Mouse (Mus musculus) heart, postnatal 36 days (tissue): Measurements from ENCODE around the gene Ppp1r1a. TPM values are rescaled to one million over a fixed set of nuclear protein-coding genes. Genes with fewer than 3 reads are reported as not detected.

Source experiments
- DNase-seq, 2 experiments: peaks; one replicate each; pipeline ENCODE4 v3.0.0; 2021 to 2022
- intact Hi-C: fragments of 180-260 bp; cut with DNase I; formaldehyde crosslinking; loops from one replicate; pipeline ENCODE4 v1.15.1; 2025
- total RNA-seq, 2 experiments: library from RNA; stranded (reverse); gene quantifications; 2 replicates each; pipeline ENCODE4 v1.2.3; 2021

The Ppp1r1a gene
- total RNA-seq = 10 to 100 TPM in 1 of 2 experiments, 1 to 10 TPM in 1; 9.4 to 10.1 TPM

DNA sequence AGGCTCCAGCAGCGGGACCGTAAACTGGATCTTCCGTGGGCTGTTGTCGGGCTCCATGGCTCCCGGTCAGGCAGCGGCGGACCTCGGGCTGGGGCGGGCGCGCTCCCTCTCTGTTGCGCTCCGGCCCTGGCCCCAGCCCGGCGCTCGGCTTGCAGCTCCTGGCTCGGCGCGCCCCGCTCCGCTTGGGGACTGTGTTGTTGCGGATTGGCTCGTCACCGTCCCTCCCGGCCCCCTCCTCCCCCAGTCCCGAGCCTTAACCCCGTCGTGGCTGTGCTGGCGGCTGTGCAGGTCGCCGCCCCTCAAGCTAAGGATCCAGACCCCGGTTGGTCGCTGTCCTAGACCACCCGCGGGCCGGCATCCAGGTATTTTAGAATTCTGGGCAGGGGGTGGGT is at the start of gene Ppp1r1a:
TSS of gene Ppp1r1a (minus strand) at position 182 of the 392 bp plus-strand sequence.
- DNase-seq = peak in 1 of 2 experiments; percentile 28
- intact Hi-C loops = no loop called here

DNA sequence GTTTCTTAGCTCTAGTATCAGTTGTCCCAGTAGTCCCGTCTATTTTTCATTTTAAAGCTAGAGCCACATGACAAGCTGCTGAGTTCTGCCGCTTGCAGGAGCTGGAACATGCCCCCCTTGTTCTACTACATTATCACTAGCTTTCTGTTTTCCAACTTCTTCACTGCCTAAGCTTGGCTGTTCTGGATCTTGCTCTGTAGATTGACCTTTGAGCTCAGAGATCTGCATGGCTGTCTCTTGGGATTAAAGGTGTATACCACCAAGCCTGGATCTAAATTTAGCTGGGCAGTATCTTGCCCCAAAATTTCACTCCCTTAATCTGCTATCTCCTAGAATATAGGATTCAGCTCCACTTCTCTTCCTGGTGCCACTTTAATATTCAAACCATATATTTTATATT is 48.1 kb upstream of the Ppp1r1a start:
- DNase-seq = no peak
- intact Hi-C loops = no loop called here

DNA sequence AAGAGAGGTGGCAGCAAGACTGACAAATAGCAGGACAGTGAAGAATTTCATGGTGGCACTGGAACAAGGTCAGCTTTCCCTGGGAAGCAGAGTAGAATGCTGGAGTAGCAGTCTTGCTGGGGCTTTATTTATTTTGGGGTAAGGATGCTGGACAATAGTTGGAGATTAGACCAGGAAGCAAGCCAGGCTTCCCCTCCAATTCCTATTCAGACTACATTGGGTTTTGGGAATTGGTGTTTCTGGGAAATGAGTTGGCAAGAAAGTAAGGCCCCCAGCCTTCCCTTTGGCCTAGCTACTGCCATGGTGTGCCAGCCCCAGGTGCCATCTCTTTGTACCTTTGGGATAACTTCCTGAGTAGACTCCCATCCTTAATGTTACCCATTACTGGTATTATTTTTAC is 27.2 kb upstream of the Ppp1r1a start, which contains the start of gene Glycam1:
TSS of gene Glycam1 (minus strand) at position 101 of the 400 bp plus-strand sequence.
- intact Hi-C loops = no loop called here
- no peak for DNase-seq

DNA sequence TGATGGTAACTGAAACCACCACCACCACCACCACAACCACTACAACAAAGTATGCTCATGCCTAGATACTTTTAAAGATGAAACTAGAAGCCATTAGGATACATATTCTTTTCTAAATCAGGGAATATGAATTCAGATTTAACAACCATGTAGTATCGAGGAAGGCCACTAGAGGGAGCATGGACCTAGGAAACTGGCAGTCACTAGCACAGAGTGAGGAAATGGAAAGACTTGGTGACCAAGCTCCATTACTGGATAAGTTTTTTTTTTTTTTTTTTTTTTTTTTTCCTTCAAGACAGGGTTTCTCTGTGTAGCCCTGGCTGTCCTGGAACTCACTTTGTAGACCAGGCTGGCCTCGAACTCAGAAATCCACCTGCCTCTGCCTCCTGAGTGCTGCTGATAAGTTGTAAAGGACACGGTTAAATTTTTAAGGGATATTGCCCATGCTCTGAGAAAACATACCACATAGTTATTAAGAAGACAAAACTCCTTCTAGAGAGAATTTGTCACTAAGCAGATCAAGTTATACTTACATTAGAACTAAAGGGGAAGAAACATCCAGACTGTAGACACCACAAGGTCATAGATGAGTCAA is 14.4 kb upstream of the Ppp1r1a start:
- intact Hi-C loops = no loop called here
- DNase-seq = peak; percentile 18 to 30

DNA sequence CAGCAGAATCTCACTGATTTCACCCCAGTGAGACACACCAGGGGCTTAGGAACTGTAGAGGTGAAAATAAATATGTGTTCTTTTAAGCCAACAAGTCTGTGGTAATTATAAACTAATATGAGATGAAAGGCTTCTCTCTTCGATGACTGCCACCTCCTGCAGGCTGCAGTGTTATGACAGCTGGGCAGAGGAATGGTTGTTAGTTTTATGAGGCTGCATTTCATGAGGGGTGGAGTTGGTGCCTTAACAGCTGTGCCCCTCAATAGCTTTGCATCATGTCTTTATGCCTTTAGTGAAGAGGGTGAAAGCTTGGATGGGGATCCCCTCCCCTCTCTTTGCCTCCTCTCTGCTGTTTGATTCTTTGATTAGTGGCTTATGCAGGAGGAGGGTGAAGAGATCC is 13.2 kb upstream of the Ppp1r1a start:
- no peak for DNase-seq
- intact Hi-C loops = no loop called here

DNA sequence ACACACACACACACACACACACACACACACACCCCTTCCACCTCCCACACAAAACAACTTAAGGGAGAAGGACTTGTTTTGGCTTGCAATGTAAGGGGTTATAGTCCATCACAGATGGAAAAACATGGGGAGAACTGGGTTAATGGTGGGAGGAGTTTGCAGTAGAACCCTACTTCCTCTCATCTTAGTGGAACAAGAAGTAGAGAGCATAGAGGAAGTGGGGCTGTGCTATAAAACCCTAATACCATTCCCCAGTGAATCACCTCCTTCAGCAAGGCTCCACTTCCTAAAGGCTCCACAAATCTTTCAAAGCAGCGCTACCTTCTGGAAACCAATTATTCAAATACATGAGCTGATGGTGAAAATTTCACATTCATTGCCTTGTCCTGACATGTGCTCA is 11.7 kb upstream of the Ppp1r1a start:
- intact Hi-C loops = no loop called here
- DNase-seq = no peak

DNA sequence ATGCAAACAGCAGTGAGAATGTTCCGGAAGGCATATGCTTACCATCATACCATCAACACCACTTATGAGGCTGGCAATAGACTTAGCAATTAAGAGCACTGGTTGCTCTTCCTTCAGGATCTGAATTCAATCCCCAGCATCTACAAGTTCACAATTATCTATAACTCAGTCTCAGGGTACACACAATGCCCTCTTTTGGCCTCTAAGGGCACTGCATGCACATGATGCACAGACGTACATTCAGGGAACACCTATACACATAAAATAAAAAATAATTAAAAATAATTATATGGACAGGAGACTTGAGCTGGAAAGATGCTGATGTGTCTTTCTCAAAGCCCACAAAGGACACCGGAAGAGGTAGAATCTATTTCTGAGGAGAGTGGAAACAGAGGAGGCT is 10.2 kb upstream of the Ppp1r1a start:
- intact Hi-C loops = no loop called here
- no peak for DNase-seq

DNA sequence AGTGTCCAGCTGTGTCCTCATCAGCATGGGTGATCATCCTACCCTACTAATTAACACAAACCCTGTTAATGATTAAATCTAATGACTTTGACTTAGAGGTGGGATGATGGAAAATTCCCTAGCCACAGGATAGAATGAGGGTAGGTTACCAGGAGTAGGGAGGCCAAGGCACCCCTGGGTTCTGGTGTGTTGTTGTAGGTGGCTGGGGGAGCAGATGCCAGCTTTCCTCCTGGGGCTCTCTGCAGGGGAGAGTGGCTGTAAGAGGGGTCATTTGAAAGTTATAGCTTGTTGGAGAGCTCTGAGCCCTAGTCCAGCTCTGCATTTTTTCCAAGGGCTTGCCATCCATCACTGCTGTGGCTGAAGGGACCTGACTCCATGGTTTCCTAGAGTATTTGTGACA is 4.7 kb upstream of the Ppp1r1a start:
- intact Hi-C loops = no loop called here
- no peak for DNase-seq

DNA sequence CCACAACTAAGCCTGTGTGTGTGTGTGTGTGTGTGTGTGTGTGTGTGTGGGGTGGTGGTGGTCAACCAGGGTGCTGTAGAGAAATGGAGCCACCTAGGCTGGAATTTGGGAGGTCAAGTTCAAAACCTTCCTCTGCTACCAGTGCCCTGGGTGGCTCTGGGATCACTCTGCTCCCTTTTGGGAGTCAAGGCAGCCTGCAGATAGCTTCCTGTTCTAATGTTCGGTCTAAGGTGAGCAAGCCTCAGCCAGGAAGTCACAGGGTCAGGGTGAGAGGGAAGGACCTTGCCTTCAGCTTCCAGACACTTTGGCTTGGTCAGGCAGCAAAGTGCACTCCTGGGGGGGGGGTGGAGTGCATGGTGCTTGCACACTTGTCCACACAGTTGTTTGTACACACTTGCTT is 2.8 kb upstream of the Ppp1r1a start:
- no peak for DNase-seq
- intact Hi-C loops = no loop called here

DNA sequence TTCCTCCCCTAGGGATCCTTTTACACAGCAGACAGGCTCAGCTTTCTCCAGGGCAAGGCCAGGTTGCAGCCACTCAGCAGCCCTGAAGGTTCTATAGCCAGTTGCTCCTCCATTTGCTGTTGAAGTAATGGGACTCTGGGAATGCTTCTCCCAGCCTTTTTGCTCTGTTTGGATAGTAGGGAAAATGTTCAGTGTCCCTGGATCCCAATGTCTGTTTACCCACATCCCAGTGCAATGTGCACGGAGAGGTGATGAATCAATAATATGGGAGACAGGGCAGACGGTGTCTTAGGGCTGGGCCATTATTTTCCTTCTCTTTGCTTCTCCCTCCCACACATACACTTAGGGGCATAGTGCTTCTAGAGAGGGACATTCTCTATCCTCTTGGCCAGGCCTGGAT is 1.5 kb upstream of the Ppp1r1a start:
- intact Hi-C loops = no loop called here

DNA sequence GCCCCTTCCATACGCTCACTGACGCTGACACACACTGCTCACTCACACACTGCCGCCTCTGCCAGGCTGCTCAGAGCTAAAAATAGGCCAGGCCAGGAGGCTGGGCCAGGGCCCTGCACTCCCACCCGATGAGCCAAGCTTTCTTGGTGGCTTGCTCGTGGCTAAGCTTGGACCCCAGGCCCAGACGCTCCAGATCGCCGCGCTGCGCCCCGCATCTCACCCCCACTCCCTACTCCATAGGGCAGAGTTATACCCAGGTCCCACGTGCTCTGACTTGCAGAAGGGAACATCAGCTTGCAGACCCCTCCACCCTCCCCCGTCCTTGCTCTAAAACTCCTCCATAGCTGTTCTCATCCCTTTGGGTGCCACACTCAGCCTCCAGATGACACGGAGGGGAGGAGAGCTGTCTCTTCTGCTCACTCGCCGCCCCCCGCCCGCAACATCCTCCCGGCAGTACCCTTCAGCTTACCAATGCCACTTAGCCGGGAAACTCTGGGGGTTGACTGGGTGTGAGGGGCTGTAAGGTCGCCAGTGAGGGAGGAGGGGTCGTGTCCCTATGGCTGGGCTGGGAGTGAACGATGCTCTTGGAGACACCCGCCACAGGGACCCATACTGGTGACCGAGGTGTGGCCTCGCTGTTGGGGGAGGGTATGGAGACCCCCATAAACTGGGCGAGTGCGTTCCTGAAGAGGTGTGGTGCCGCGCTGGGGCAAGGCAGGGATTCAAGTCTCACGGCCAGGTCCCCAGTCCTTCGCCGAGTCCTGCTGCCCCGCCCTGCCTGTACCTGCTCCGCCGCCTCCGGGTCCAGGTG is 587 bp downstream of the Ppp1r1a start:
- intact Hi-C loops = no loop called here
- peak in 1 of 2 experiments; percentile 10 for DNase-seq

More for the DNA sequence above, 1.5 kb upstream of the Ppp1r1a start:
- no peak for DNase-seq

DNA sequence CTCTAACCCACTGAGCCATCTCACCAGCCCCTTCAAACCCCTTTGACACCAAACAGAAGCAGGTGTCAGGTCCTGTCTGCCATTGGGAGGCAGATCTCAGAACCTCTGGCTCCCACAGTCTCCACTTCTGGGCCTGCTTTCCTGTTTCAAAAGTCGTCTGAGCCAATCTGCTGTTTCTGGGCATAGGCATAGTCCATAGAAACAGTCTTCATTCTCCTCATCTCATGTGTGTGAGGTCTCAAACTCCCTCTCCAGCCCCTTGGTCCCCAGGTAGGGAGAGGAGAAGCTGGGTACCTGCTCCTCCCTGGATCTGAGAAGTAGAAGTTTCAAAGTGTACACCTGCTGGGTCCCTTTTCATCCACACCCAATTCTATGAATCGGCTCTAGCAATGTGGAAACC is 1.3 kb downstream of the Ppp1r1a start:
- DNase-seq = no peak
- intact Hi-C loops = no loop called here

DNA sequence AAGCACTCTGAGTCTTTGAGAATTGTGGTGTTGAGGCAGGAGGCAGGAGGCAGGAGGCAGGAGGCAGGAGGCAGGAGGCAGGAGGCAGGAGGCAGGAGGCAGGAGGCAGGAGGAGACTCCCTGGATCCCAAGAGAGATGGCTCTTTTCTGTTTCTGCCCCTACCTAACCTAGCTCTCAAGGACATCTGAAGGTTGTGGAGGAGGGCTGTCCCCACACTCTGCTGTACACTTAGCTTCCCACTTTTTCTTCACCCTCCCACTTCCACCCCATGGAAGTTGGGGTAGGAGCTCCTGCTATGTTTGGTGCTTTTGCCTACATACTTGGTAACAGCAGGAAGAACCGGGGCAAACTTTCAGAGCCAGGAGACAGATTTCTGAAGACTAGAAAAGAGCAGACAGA is 2.0 kb downstream of the Ppp1r1a start:
- DNase-seq = no peak
- intact Hi-C loops = no loop called here

DNA sequence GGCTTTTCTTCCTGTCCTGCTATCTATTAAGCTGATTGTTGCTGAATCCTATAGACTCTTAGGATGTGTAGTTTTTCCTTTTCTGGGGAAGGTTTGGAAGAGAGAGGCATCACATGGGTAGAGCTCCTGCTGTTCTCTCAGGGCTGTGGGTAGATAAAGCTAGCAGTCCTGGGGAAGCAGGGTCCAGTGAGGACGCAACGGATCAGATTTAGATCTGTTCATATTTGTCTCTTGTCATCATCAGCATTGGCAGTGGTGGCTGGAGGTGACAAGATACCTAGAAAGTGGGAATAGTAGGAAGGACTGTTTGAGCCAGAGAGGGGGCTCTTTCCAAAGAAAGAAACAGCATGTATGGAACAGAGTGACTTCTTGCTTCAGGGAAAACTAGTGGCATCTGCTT is 2.8 kb downstream of the Ppp1r1a start:
- intact Hi-C loops = no loop called here
- DNase-seq = no peak

DNA sequence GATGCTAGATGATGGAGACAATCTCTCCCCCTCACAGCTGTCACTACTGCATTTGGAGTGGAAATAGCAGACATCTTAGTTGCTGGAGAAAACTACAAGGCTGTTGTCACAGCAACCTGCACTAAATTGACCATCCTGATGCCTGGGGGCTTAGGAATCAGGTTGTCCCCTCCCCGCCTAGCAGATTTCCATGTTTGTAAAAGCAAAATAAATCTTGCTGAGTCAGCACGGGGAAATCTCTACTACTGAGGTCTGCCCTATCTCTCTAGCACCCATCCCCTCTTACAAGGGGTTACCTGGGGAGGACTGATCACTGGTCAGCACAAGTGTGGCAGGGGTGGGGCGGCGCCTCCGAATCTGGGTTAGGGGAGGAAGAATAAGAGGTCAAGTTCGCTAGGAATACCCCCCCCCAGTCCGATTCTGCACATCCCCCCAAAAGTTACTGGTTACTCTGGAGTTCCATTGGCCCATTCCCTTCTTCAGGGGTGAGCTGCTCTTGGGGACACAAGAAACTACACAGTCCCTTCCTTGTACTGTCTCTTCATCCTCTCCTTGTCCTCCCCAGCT is 3.7 kb downstream of the Ppp1r1a start:
- no peak for DNase-seq
- intact Hi-C loops = no loop called here

DNA sequence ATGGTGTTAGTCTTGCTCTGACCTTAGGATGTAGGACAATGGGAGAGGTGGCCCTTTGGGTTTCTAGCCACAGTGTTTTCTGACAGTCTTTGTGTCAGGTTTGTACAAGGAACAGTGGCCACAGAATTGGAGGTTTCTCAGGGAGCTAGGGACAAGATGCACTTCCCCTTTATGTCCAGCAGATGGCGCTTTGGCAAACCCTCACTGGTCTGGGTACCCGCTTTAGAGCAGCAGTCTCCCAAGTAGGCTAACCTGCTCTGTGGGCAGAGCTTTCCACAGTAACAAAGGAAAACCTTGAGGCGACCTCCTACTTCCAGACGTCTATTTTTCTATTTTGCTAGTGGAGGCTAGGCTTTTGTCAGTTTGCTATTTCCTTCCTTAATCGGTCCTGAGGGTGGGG is 7.4 kb downstream of the Ppp1r1a start:
- intact Hi-C loops = no loop called here
- peak; percentile 43 to 52 for DNase-seq

DNA sequence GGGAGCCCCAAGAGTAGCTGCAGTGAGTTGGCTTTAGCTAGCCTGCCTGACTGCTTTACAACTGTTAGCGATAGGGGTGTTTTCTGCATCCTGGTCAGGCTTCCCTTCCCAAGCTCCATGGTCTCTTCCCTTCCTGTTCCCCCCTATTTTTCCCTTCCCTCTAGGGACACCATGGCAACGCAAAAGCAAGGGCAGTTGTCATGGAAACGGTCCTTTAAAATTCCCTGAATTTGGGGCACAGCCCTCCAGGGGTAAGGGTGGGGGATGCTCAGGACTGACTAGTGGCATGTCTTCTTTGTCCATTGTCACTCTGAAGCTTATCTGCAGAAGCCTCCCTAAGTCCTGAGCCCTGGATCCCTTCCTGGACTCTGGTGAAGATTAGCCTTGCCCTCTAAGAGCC is 14.6 kb downstream of the Ppp1r1a start:
- intact Hi-C loops = no loop called here
- no peak for DNase-seq

DNA sequence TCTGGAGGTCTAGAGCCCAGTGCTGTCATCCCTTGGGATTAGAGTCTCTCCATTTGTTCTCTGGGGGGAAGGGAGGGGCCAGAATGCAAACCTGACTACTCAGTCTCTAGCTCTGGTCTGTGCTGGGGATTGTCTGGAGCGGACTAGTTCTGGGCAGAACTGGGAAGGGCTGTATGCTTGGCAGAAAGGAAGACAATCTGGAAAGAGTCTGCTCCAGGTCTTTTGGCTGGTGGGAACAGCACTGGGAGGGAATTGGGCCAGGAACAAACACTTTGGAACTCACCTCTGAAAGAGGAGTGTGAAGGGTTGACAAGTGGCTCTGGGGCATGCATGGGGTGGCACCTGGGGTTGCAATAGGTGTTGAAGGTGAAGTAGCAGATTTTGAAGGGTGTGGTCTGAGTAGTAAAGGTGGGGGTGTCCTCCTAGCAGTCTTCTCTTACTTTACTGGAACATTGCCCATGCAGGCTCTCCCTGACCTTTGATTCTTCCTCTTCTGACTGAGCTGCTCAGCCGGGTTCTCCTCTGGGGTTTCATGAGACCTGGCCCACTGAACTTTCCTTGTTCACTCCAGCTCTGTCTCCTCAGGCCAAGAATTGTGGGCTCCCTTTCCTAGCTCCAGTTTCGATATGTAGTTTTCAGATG is 15.2 kb downstream of the Ppp1r1a start:
- intact Hi-C loops = no loop called here
- DNase-seq = no peak

DNA sequence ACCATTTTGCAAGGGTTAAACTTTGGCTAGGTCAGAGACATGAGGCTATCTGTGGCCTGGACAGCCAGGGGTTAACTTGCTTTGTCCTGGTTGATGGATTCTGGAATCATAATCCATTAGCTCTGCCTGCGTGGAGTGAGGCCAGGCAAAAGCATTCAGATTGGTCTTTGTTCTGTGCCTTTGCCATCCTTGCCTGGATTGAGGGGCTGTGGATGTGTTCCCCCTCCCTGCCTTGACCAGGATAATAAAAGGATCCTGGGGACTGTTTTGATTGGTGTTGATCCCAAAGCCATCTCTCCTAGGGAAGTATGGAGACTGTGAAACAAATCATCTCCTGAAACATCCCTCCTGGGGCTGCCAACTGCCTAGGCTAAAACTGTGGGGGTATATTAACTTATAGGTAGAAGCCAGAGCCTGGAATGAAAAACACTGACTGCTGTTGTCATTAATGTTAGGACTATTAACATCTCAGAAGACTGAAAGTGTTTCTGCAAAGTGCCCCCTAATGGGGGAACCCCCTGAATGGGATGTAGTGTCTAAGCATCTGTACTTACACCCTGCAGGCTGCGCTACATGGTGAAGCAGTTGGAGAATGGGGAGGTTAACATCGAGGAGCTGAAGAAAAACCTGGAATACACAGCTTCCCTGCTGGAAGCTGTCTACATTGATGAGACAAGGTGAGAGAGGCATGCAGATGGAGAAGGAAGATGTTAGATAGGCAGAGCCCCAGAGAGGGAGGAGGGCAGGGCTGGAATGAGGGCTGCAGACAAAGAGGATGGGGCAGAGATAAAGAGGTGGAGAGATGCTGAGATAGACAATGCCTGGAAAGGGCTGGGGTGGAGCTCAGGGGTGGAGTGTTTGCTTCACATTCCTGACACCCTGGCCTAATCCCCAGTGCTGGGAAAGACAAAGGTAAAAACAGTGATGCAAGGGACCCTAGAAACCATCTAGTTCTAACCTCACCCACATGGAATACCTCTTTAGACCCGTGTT is 18.1 kb downstream of the Ppp1r1a start:
- DNase-seq = no peak
- intact Hi-C loops = no loop called here
